In the genomic region with DNA sequence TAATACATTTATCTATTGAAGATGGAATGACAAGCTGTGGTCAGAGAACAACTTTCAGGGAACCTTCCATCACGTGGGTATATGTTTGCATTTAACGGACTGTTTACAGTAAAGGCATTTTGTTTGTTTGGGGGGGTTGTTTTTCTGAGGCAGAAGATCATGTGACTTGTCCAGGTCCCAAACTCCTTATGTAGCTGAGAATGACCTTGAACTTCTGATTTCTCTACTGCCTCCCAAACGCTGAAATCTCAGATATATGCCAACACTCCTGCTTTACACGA, we compare ENCODE assay signal across 9 mouse cellular contexts. TPM values are rescaled to one million over a fixed set of nuclear protein-coding genes. Genes with fewer than 3 reads are reported as not detected.
DNase-seq lines count a peak whose midpoint lies in the region; ATAC-seq and TF ChIP-seq lines count a peak whose summit lies in the region.
"Had no signal": no experiment of that assay in that cellular context is flagged by ENCODE, and none has a peak within 500 bp of the region (broad histone marks: within the 10 kb centered on the region; RNA-seq: fewer than 3 reads in every experiment).

No protein-coding gene starts in this region.

- no peaks in the 10 kb centered on the region for H3K27me3 ChIP-seq in lung, embryonic 14.5 days (ENCODE audit: insufficient read depth, low read length)
- no peaks in the 10 kb centered on the region for H3K27me3 ChIP-seq in embryonic facial prominence, embryonic 12.5 days
- no peaks in the 10 kb centered on the region for H3K27me3 ChIP-seq in intestine, embryonic 15.5 days (replicated peaks)
- no peaks in the 10 kb centered on the region for H3K27me3 ChIP-seq in neural tube, embryonic 12.5 days (replicated peaks)

- TF ChIP-seq POLR2A in lung, adult 2 months (IDR thresholded peaks at IDR 0.05; ENCODE audit: borderline replicate concordance, extremely low read depth, low read depth, low read length): no peak

- WGBS in lung, embryonic 14.5 days: 21% methylated on average over 4 of the region's 4 CpGs
- 14% methylated on average over 4 of the region's 4 CpGs for WGBS in lung, adult 2 months
- 26% methylated on average over 4 of the region's 4 CpGs for whole genome bisulfite sequencing in embryonic facial prominence, embryonic 12.5 days
- 27% methylated on average over 4 of the region's 4 CpGs for WGBS in intestine, embryonic 15.5 days
- WGBS in neural tube, embryonic 12.5 days: 32% methylated on average over 4 of the region's 4 CpGs

- no peak overlapping the region for H3K9ac ChIP-seq in lung, embryonic 14.5 days
- peak overlapping the region; percentile 88; the same call in 1 of the 2 replicates for H3K9ac ChIP-seq in embryonic facial prominence, embryonic 12.5 days
- H3K9ac ChIP-seq in intestine, embryonic 15.5 days: 0 out of 2 replicates have a peak overlapping the region, but pooled peaks have one; percentile 88
- H3K9ac ChIP-seq in neural tube, embryonic 12.5 days: no peak overlapping the region

- ATAC-seq in lung, embryonic 14.5 days (ENCODE audit: insufficient read depth): no peak
- ATAC-seq in embryonic facial prominence, embryonic 12.5 days (ENCODE audit: insufficient number of reproducible peaks, insufficient read depth, low FRiP score, low TSS enrichment): no peak
- peak; percentile 8; the same call in 1 of the 2 replicates for ATAC-seq in intestine, embryonic 15.5 days
- 0 out of 2 replicates have a peak, but pooled peaks have one; percentile 21 for ATAC-seq in neural tube, embryonic 12.5 days (ENCODE audit: low FRiP score, low read depth)

- DNase-seq in lung, embryonic 14.5 days: peak; percentile 12
- no peak for DNase-seq in lung, adult 2 months
- DNase-seq in urinary bladder, postnatal 14 days (ENCODE audit: low spot score): no peak
- DNase-seq in layer of hippocampus, postnatal 36 days: no peak
- DNase-seq in MN1 (ENCODE audit: low spot score): no peak

- H3K36me3 ChIP-seq in lung, embryonic 14.5 days (ENCODE audit: insufficient read depth): peaks cover 8% of the 10 kb centered on the region; the same call in 1 of the 2 replicates
- H3K36me3 ChIP-seq in embryonic facial prominence, embryonic 12.5 days: peaks cover 9% of the 10 kb centered on the region; the same call in 1 of the 2 replicates
- H3K36me3 ChIP-seq in intestine, embryonic 15.5 days: 0 out of 2 replicates have a peak, but pooled peaks cover 2% of the 10 kb centered on the region
- peaks cover 5% of the 10 kb centered on the region; the same call in 1 of the 2 replicates for H3K36me3 ChIP-seq in neural tube, embryonic 12.5 days

- H3K4me3 ChIP-seq in lung, embryonic 14.5 days (ENCODE audit: low read depth, low read length): peak overlapping the region; percentile 86
- H3K4me3 ChIP-seq in lung, adult 2 months (replicated peaks; ENCODE audit: extremely low read depth, low read depth, low read length): no peak overlapping the region
- H3K4me3 ChIP-seq in embryonic facial prominence, embryonic 12.5 days: peak overlapping the region; percentile 92
- peak overlapping the region; percentile 91 for H3K4me3 ChIP-seq in intestine, embryonic 15.5 days (replicated peaks)
- H3K4me3 ChIP-seq in neural tube, embryonic 12.5 days: peak overlapping the region; percentile 92

- H3K27ac ChIP-seq in lung, embryonic 14.5 days (ENCODE audit: low read depth): no peak overlapping the region
- no peak overlapping the region for H3K27ac ChIP-seq in embryonic facial prominence, embryonic 12.5 days
- H3K27ac ChIP-seq in intestine, embryonic 15.5 days: no peak overlapping the region
- no peak overlapping the region for H3K27ac ChIP-seq in neural tube, embryonic 12.5 days

- TF ChIP-seq CTCF in lung, embryonic 14.5 days (IDR thresholded peaks at IDR 0.05; ENCODE audit: low read depth): no peak
- TF ChIP-seq CTCF in lung, adult 2 months (IDR thresholded peaks at IDR 0.05; ENCODE audit: insufficient read depth, low read length): no peak

- H3K4me1 ChIP-seq in lung, embryonic 14.5 days (ENCODE audit: insufficient read depth): peaks cover 7% of the 10 kb centered on the region; the same call in 1 of the 2 replicates
- peaks cover 3% of the 10 kb centered on the region; the same call in 1 of the 2 replicates for H3K4me1 ChIP-seq in lung, adult 2 months (ENCODE audit: control insufficient read depth, insufficient read depth, low read length)
- peaks cover 6% of the 10 kb centered on the region for H3K4me1 ChIP-seq in embryonic facial prominence, embryonic 12.5 days
- 0 out of 2 replicates have a peak, but pooled peaks cover 3% of the 10 kb centered on the region for H3K4me1 ChIP-seq in intestine, embryonic 15.5 days (replicated peaks)
- H3K4me1 ChIP-seq in neural tube, embryonic 12.5 days: peaks cover 4% of the 10 kb centered on the region; the same call in 1 of the 2 replicates

- H3K4me2 ChIP-seq in lung, embryonic 14.5 days: peak overlapping the region; percentile 78
- H3K4me2 ChIP-seq in embryonic facial prominence, embryonic 12.5 days (replicated peaks): peak overlapping the region; percentile 59
- peak overlapping the region; percentile 82 for H3K4me2 ChIP-seq in intestine, embryonic 15.5 days (replicated peaks)
- H3K4me2 ChIP-seq in neural tube, embryonic 12.5 days (replicated peaks): peak overlapping the region; percentile 83

- no peaks in the 10 kb centered on the region for H3K9me3 ChIP-seq in lung, embryonic 14.5 days (ENCODE audit: low read depth, low read length)
- no peaks in the 10 kb centered on the region for H3K9me3 ChIP-seq in embryonic facial prominence, embryonic 12.5 days
- H3K9me3 ChIP-seq in intestine, embryonic 15.5 days: no peaks in the 10 kb centered on the region
- no peaks in the 10 kb centered on the region for H3K9me3 ChIP-seq in neural tube, embryonic 12.5 days

RNA-seq across cellular contexts. Expression of gene Rfc1, which starts 0.5 kb away (rescaled TPM):
- polyA plus RNA-seq in lung, embryonic 14.5 days (2014; fragmentation: Nextera tagmentation; extraction: Ambion mirVana): 99.9 and 101 TPM in 2 replicates
- polyA plus RNA-seq in lung, adult 2 months (2012; rRNA removed): 7.4 and 11.6 TPM in 2 replicates
- 104 and 113 TPM in 2 replicates for polyA plus RNA-seq in embryonic facial prominence, embryonic 12.5 days (2016; fragmentation: Nextera tagmentation; extraction: Ambion mirVana)
- polyA plus RNA-seq in intestine, embryonic 15.5 days (2015; fragmentation: Nextera tagmentation; extraction: Ambion mirVana): 67.0 and 91.5 TPM in 2 replicates
- polyA plus RNA-seq in neural tube, embryonic 12.5 days (2016; fragmentation: Nextera tagmentation; extraction: Ambion mirVana): 51.5 and 55.2 TPM in 2 replicates
- total RNA-seq in layer of hippocampus, postnatal 36 days (2021): 10 to 100 TPM; 30.1 to 35.6 TPM

RNA-seq across cellular contexts. Expression of gene Klb, which starts 12.1 kb away (rescaled TPM):
- not detected in 2 replicates for polyA plus RNA-seq in lung, embryonic 14.5 days (2014; fragmentation: Nextera tagmentation; extraction: Ambion mirVana)
- 0.44 and 0.78 TPM in 2 replicates for polyA plus RNA-seq in lung, adult 2 months (2012; rRNA removed)
- 0.10 and 0.15 TPM in 2 replicates for polyA plus RNA-seq in embryonic facial prominence, embryonic 12.5 days (2016; fragmentation: Nextera tagmentation; extraction: Ambion mirVana)
- 1.7 and 2.6 TPM in 2 replicates for polyA plus RNA-seq in intestine, embryonic 15.5 days (2015; fragmentation: Nextera tagmentation; extraction: Ambion mirVana)
- polyA plus RNA-seq in neural tube, embryonic 12.5 days (2016; fragmentation: Nextera tagmentation; extraction: Ambion mirVana): 0.09 TPM in 1 of 2 replicates, not detected in the other
- total RNA-seq in layer of hippocampus, postnatal 36 days (2021): under 1 TPM; 0.73 to 0.77 TPM
- polyA plus RNA-seq: inflammation-experienced regulatory T-cells, adult 6 months had no signal

RNA-seq across cellular contexts. Expression of gene Rpl9, which starts 55.2 kb away (rescaled TPM):
- polyA plus RNA-seq in lung, embryonic 14.5 days (2014; fragmentation: Nextera tagmentation; extraction: Ambion mirVana): 1,211 and 1,227 TPM in 2 replicates
- 152 and 224 TPM in 2 replicates for polyA plus RNA-seq in lung, adult 2 months (2012; rRNA removed)
- polyA plus RNA-seq in embryonic facial prominence, embryonic 12.5 days (2016; fragmentation: Nextera tagmentation; extraction: Ambion mirVana): 958 and 993 TPM in 2 replicates
- polyA plus RNA-seq in intestine, embryonic 15.5 days (2015; fragmentation: Nextera tagmentation; extraction: Ambion mirVana): 1,022 and 1,026 TPM in 2 replicates
- polyA plus RNA-seq in neural tube, embryonic 12.5 days (2016; fragmentation: Nextera tagmentation; extraction: Ambion mirVana): 677 and 706 TPM in 2 replicates
- total RNA-seq in layer of hippocampus, postnatal 36 days (2021): 100 to 1,000 TPM; 658 to 682 TPM

RNA-seq across cellular contexts. Expression of gene Lias, which starts 55.3 kb away (rescaled TPM):
- 54.5 and 58.9 TPM in 2 replicates for polyA plus RNA-seq in lung, embryonic 14.5 days (2014; fragmentation: Nextera tagmentation; extraction: Ambion mirVana)
- polyA plus RNA-seq in lung, adult 2 months (2012; rRNA removed): 6.3 and 13.1 TPM in 2 replicates
- 62.3 and 66.6 TPM in 2 replicates for polyA plus RNA-seq in embryonic facial prominence, embryonic 12.5 days (2016; fragmentation: Nextera tagmentation; extraction: Ambion mirVana)
- polyA plus RNA-seq in intestine, embryonic 15.5 days (2015; fragmentation: Nextera tagmentation; extraction: Ambion mirVana): 51.8 and 58.1 TPM in 2 replicates
- polyA plus RNA-seq in neural tube, embryonic 12.5 days (2016; fragmentation: Nextera tagmentation; extraction: Ambion mirVana): 61.6 and 63.0 TPM in 2 replicates
- 10 to 100 TPM; 27.7 to 30.0 TPM for total RNA-seq in layer of hippocampus, postnatal 36 days (2021)

Comparison
In these comparisons a context has a peak if more than half of its experiments do, and no peak if none do; other contexts are left out.
1. ATAC-seq: peak in intestine, embryonic 15.5 days (single experiment) and neural tube, embryonic 12.5 days (single experiment); none in lung, embryonic 14.5 days (single experiment) and embryonic facial prominence, embryonic 12.5 days (single experiment).
2. H3K9ac ChIP-seq: peak in embryonic facial prominence, embryonic 12.5 days (single experiment) and intestine, embryonic 15.5 days (single experiment); none in lung, embryonic 14.5 days (single experiment) and neural tube, embryonic 12.5 days (single experiment).
3. Peak in every context shown above with its lines, with median percentiles within 50 percentile points of each other: H3K4me2 ChIP-seq.